Mouse (Mus musculus): ENCODE measurements around the gene Olfr1286. TPM values are rescaled to one million over a fixed set of nuclear protein-coding genes. Genes with fewer than 3 reads are reported as not detected.

The Olfr1286 gene
- polyA plus RNA-seq (2012; ENCODE audit: insufficient read depth, insufficient read length, low replicate concordance, missing spikeins), result not detected in 2 replicates

GRCm38 (mm10) chr2:111422931-111423330 is at the start of gene Olfr1286:
Gene Olfr1286, minus strand, starts transcription at chr2:111423115.
- H3K4me3 ChIP-seq (ENCODE audit: insufficient read depth, low read depth, low read length), result no peak within 1 kb of the TSS
- WGBS, result 71% methylated on average over 1 of the region's 1 CpGs
- no peak within 1 kb of the TSS for H3K27ac ChIP-seq (ENCODE audit: insufficient read depth, low read depth, low read length)
- TF ChIP-seq CTCF (IDR thresholded peaks at IDR 0.05; ENCODE audit: insufficient read depth, low read depth, low read length) (no peak), POLR2A (IDR thresholded peaks at IDR 0.05; ENCODE audit: insufficient read depth, low read depth, low read length) (no peak)
- no peaks in the 10 kb centered on the region for H3K4me1 ChIP-seq (ENCODE audit: control insufficient read depth, insufficient read depth, low read length)

GRCm38 (mm10) chr2:111448842-111449241 is 25.9 kb upstream of the Olfr1286 start, which contains the start of gene Olfr1287:
Gene Olfr1287, plus strand, starts transcription at chr2:111449142.
- H3K4me3 ChIP-seq (ENCODE audit: insufficient read depth, low read depth, low read length), result no peak within 1 kb of the TSS
- no peak for TF ChIP-seq CTCF (IDR thresholded peaks at IDR 0.05; ENCODE audit: insufficient read depth, low read depth, low read length)
- no peak for TF ChIP-seq POLR2A (IDR thresholded peaks at IDR 0.05; ENCODE audit: insufficient read depth, low read depth, low read length)
- H3K27ac ChIP-seq (ENCODE audit: insufficient read depth, low read depth, low read length), result no peak within 1 kb of the TSS
- WGBS, result 68% methylated on average over 1 of the region's 1 CpGs
- no peaks in the 10 kb centered on the region for H3K4me1 ChIP-seq (ENCODE audit: control insufficient read depth, insufficient read depth, low read length)

- TF ChIP-seq POLR2A (IDR thresholded peaks at IDR 0.05; ENCODE audit: insufficient read depth, low read depth, low read length), result no peak
- TF ChIP-seq CTCF (IDR thresholded peaks at IDR 0.05; ENCODE audit: insufficient read depth, low read depth, low read length), result no peak
- WGBS, result 96% methylated on average over 1 of the region's 1 CpGs
- H3K4me3 ChIP-seq (ENCODE audit: insufficient read depth, low read depth, low read length), result no peak within 1 kb of the TSS
- H3K27ac ChIP-seq (ENCODE audit: insufficient read depth, low read depth, low read length), result no peak within 1 kb of the TSS
- no peaks in the 10 kb centered on the region for H3K4me1 ChIP-seq (ENCODE audit: control insufficient read depth, insufficient read depth, low read length)
Measured at GRCm38 (mm10) chr2:111375222-111375621, 47.7 kb downstream of the Olfr1286 start, which contains the start of gene Olfr1284. Gene Olfr1284, plus strand, starts transcription at chr2:111375522.

Other genes starting within 250 kb of the Olfr1286 start
- gene 4930430A15Rik, start 193.5 kb downstream of the Olfr1286 start, polyA plus RNA-seq (2012; ENCODE audit: insufficient read depth, insufficient read length, low replicate concordance, missing spikeins), result not detected in 2 replicates
- not detected in 2 replicates for gene Olfr1275, start 187.8 kb downstream of the Olfr1286 start, polyA plus RNA-seq (2012; ENCODE audit: insufficient read depth, insufficient read length, low replicate concordance, missing spikeins)
- not detected in 2 replicates for gene Olfr1276, start 168.6 kb downstream of the Olfr1286 start, polyA plus RNA-seq (2012; ENCODE audit: insufficient read depth, insufficient read length, low replicate concordance, missing spikeins)
- gene Olfr1277, start 149.0 kb downstream of the Olfr1286 start, polyA plus RNA-seq (2012; ENCODE audit: insufficient read depth, insufficient read length, low replicate concordance, missing spikeins), result not detected in 2 replicates
- not detected in 2 replicates for gene Olfr1278, start 133.0 kb downstream of the Olfr1286 start, polyA plus RNA-seq (2012; ENCODE audit: insufficient read depth, insufficient read length, low replicate concordance, missing spikeins)
- not detected in 2 replicates for gene Olfr1279, start 122.5 kb downstream of the Olfr1286 start, polyA plus RNA-seq (2012; ENCODE audit: insufficient read depth, insufficient read length, low replicate concordance, missing spikeins)
- gene Olfr1280, start 109.1 kb downstream of the Olfr1286 start, polyA plus RNA-seq (2012; ENCODE audit: insufficient read depth, insufficient read length, low replicate concordance, missing spikeins), result not detected in 2 replicates
- not detected in 2 replicates for gene Olfr1281, start 96.6 kb downstream of the Olfr1286 start, polyA plus RNA-seq (2012; ENCODE audit: insufficient read depth, insufficient read length, low replicate concordance, missing spikeins)
- gene Olfr1282, start 87.0 kb downstream of the Olfr1286 start, polyA plus RNA-seq (2012; ENCODE audit: insufficient read depth, insufficient read length, low replicate concordance, missing spikeins), result not detected in 2 replicates
- not detected in 2 replicates for gene Olfr1283, start 56.3 kb downstream of the Olfr1286 start, polyA plus RNA-seq (2012; ENCODE audit: insufficient read depth, insufficient read length, low replicate concordance, missing spikeins)
- not detected in 2 replicates for gene Olfr1284, start 47.6 kb downstream of the Olfr1286 start, polyA plus RNA-seq (2012; ENCODE audit: insufficient read depth, insufficient read length, low replicate concordance, missing spikeins)
- gene Olfr1287, start 26.0 kb upstream of the Olfr1286 start, polyA plus RNA-seq (2012; ENCODE audit: insufficient read depth, insufficient read length, low replicate concordance, missing spikeins), result not detected in 2 replicates
- gene Olfr1288, start 51.0 kb upstream of the Olfr1286 start, polyA plus RNA-seq (2012; ENCODE audit: insufficient read depth, insufficient read length, low replicate concordance, missing spikeins), result not detected in 2 replicates
- not detected in 2 replicates for gene Olfr1289, start 57.7 kb upstream of the Olfr1286 start, polyA plus RNA-seq (2012; ENCODE audit: insufficient read depth, insufficient read length, low replicate concordance, missing spikeins)
- not detected in 2 replicates for gene Olfr1290, start 70.7 kb upstream of the Olfr1286 start, polyA plus RNA-seq (2012; ENCODE audit: insufficient read depth, insufficient read length, low replicate concordance, missing spikeins)
- not detected in 2 replicates for gene Olfr1291-ps1, start 74.1 kb upstream of the Olfr1286 start, polyA plus RNA-seq (2012; ENCODE audit: insufficient read depth, insufficient read length, low replicate concordance, missing spikeins)
- not detected in 2 replicates for gene Olfr1293-ps, start 102.1 kb upstream of the Olfr1286 start, polyA plus RNA-seq (2012; ENCODE audit: insufficient read depth, insufficient read length, low replicate concordance, missing spikeins)
- gene Olfr1294, start 117.2 kb upstream of the Olfr1286 start, polyA plus RNA-seq (2012; ENCODE audit: insufficient read depth, insufficient read length, low replicate concordance, missing spikeins), result not detected in 2 replicates
- not detected in 2 replicates for gene Olfr1295, start 146.6 kb upstream of the Olfr1286 start, polyA plus RNA-seq (2012; ENCODE audit: insufficient read depth, insufficient read length, low replicate concordance, missing spikeins)
- not detected in 2 replicates for gene Olfr1297, start 203.4 kb upstream of the Olfr1286 start, polyA plus RNA-seq (2012; ENCODE audit: insufficient read depth, insufficient read length, low replicate concordance, missing spikeins)
- not detected in 2 replicates for gene Olfr1298, start 226.1 kb upstream of the Olfr1286 start, polyA plus RNA-seq (2012; ENCODE audit: insufficient read depth, insufficient read length, low replicate concordance, missing spikeins)
- gene Olfr1299, start 238.3 kb upstream of the Olfr1286 start, polyA plus RNA-seq (2012; ENCODE audit: insufficient read depth, insufficient read length, low replicate concordance, missing spikeins), result not detected in 2 replicates

Measured in olfactory bulb, adult 2 months (tissue).